Mouse (Mus musculus) lung, embryonic 15.5 days (tissue): Measurements from ENCODE around the gene Ssxb10. TPM values are rescaled to one million over a fixed set of nuclear protein-coding genes. Genes with fewer than 3 reads are reported as not detected.
"Not testable (repeated sequence)": the region's sequence is repeated elsewhere in the genome, so short reads cannot be mapped to it uniquely, and the experiment has no call there.

Experiments
- ATAC-seq: fragments of 200-750 bp; cut with Nextera tagmentation; 2 replicates; pipeline ENCODE4 v1.8.0; 2017; ENCODE audit warnings: moderate number of reproducible peaks, borderline replicate concordance; ENCODE audit not compliant: low FRiP score, low TSS enrichment; ENCODE audit errors: extremely low read depth
- H3K27ac ChIP-seq: fragments of 300-500 bp; sonication (generic); 2 replicates; pipeline ENCODE4 v1.5.1; 2015; ENCODE audit warnings: moderate library complexity, mild to moderate bottlenecking, inconsistent platforms
- H3K27me3 ChIP-seq: fragments of 300-500 bp; sonication (generic); 2 replicates; pipeline ENCODE4 v1.6.1; 2015; ENCODE audit warnings: inconsistent platforms
- H3K36me3 ChIP-seq: fragments of 300-500 bp; sonication (generic); 2 replicates; pipeline ENCODE4 v1.6.1; 2015; ENCODE audit warnings: inconsistent platforms
- H3K4me1 ChIP-seq: fragments of 300-500 bp; sonication (generic); 2 replicates; pipeline ENCODE4 v1.6.1; 2015; ENCODE audit warnings: inconsistent platforms
- H3K4me2 ChIP-seq: fragments of 300-500 bp; sonication (generic); 2 replicates; pipeline ENCODE4 v1.6.1; 2015; ENCODE audit warnings: inconsistent platforms, mild to moderate bottlenecking, moderate library complexity
- H3K4me3 ChIP-seq: fragments of 300-500 bp; sonication (generic); 2 replicates; pipeline ENCODE4 v1.5.1; 2015; ENCODE audit warnings: mild to moderate bottlenecking, inconsistent platforms
- H3K9ac ChIP-seq: fragments of 300-500 bp; sonication (generic); 2 replicates; pipeline ENCODE4 v1.6.1; 2015; ENCODE audit warnings: inconsistent platforms
- H3K9me3 ChIP-seq: fragments of 300-500 bp; sonication (generic); 2 replicates; pipeline ENCODE4 v1.6.1; 2016; ENCODE audit warnings: inconsistent platforms
- WGBS: fragments of 180-500 bp; shearing (Covaris S2); methylation state at CpG from one replicate; pipeline ENCODE4 v1.1.7; 2015; 5-methylcytosine and 5-hydroxymethylcytosine counted together
- polyA plus RNA-seq: library from polyadenylated mRNA; unstranded; fragments of >200 nt; fragmentation: Nextera tagmentation; extraction: Ambion mirVana; gene quantifications from 2 replicates; pipeline ENCODE4 v1.2.1, GENCODE M21; 2015

Ssxb10 gene
- polyA plus RNA-seq, result not detected in 2 replicates

DNA sequence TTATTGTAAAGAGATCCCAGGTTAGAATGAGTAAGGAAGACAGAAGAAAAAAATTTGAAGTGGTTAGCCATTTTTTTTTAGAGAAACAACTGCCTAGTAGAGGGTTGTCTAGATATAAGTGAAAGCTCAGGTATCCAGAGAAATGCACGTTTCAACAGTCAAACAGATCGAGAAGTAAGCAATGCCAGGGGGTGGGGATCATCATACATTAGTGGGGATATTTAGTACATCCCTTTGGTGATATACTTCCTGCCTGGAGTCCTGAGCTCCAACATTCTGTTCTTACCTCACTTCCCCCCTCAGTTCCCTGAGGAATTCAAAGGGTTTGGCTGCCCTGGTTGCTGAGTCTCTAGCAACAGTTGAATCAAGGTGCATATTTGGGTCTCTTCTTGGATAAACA is at the start of gene Ssxb10:
Gene Ssxb10 (plus strand): TSS at position 301 of the 400 bp plus-strand sequence.
- Histone ChIP-seq H3K27ac (no peak within 1 kb of the TSS), H3K36me3 (no peaks in the 10 kb centered on the region), H3K4me1 (no peaks in the 10 kb centered on the region), H3K9ac (no peak within 1 kb of the TSS), H3K4me3 (no peak within 1 kb of the TSS), H3K4me2 (no peak within 1 kb of the TSS), H3K27me3 (no peaks in the 10 kb centered on the region), H3K9me3 (no peaks in the 10 kb centered on the region)
- no peak for ATAC-seq
- WGBS, result 53% methylated on average over 2 of the region's 2 CpGs

DNA sequence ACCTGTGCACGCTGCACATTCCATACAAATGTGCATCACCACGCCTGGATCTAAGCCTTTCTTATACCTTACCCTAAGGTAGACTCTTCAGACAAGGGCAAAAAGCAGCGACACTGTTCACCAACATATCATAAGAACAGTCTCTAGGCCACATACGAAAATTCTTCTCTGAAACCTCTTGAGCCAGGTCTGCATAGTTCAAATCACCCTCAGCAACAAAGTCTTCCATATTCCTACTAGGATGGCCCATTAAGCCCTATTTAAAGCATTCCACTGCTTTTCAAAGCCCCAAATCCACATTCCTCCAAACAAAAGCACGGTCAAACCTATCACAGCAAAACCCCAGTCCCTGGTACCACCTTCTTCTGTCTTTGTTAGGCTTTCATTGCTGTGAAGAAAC is 38.6 kb upstream of the Ssxb10 start:
- Histone ChIP-seq H3K36me3 (no peaks in the 10 kb centered on the region), H3K27ac (no peak overlapping the region), H3K9ac (no peak overlapping the region), H3K4me1 (no peaks in the 10 kb centered on the region), H3K4me3 (no peak overlapping the region), H3K27me3 (no peaks in the 10 kb centered on the region), H3K4me2 (no peak overlapping the region), H3K9me3 (no peaks in the 10 kb centered on the region)
- 77% methylated on average over 5 of the region's 5 CpGs for WGBS
- ATAC-seq, result no peak

DNA sequence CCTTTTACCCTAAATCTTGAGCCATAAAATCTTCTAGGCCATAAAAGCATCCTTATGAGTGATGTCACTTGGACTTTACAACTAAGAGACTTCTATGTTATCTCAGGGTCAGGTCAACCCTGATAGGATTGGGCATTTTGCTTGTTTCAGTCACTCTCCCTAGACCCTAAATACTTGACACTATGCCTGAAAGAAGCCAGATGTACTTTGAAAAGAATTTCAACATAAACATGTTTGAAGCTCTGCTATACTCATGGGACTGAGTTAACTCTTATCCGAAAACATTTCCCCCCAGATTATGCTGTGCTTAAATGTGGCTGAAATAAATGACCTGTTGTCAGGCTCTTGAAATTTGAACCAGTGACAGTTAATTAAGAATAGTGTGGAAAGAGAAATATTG is 17.9 kb upstream of the Ssxb10 start:
- H3K27ac ChIP-seq, result no peak overlapping the region
- H3K4me1 ChIP-seq, result no peaks in the 10 kb centered on the region
- ATAC-seq, result peak; percentile 92; the same call in 1 of the 2 replicates
- WGBS, result 44% methylated on average over 1 of the region's 1 CpGs
- H3K36me3 ChIP-seq, result no peaks in the 10 kb centered on the region
- H3K4me3 ChIP-seq, result no peak overlapping the region
- H3K9ac ChIP-seq, result no peak overlapping the region
- H3K9me3 ChIP-seq, result no peaks in the 10 kb centered on the region
- H3K4me2 ChIP-seq, result no peak overlapping the region
- no peaks in the 10 kb centered on the region for H3K27me3 ChIP-seq

DNA sequence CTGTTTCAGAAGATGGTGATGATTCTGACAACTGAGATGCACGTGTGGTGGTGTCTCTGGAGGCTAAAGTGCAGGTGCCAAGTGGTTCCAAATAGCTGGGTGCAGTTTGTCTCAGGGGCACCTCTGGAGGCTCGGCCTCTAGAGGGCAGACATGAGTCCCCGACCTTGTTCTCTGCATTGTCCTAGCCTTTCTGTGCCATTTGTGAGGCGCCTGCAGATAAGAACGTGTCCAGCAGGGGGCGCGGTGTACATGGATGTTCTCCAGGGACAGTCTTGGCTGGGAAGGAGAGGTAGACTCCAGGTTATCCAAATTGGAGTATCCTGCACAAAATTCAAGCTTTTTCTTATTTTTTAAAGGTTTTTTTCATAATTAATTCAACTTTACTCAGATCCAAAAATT is 12.3 kb upstream of the Ssxb10 start:
- H3K27me3 ChIP-seq, H3K27ac ChIP-seq, H3K4me1 ChIP-seq, H3K9ac ChIP-seq, H3K9me3 ChIP-seq, ATAC-seq, H3K36me3 ChIP-seq, H3K4me2 ChIP-seq, H3K4me3 ChIP-seq: not testable (repeated sequence)
- 8% methylated on average over 7 of the region's 7 CpGs for WGBS

DNA sequence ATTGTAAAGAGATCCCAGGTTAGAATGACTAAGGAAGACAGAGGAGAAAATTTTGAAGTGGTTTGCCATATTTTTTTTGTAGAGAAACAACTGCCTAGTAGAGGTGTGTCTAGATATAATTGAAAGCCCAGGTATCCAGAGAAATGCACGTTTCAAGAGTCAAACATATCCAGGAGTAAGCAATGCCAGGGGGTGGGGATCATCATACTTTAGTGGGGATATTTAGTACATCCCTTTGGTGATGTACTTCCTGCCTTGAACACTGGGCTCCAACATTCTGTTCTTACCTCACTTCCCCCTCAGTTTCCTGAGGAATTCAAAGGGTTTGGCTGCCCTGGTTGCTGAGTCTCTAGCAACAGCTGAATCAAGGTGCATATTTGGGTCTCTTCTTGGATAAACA is 39.5 kb downstream of the Ssxb10 start, which contains the start of gene Ssxb9:
Gene Ssxb9 (plus strand): TSS at position 301 of the 400 bp plus-strand sequence.
- not testable (repeated sequence) for H3K9ac ChIP-seq, H3K9me3 ChIP-seq, H3K27ac ChIP-seq, H3K4me1 ChIP-seq, H3K4me3 ChIP-seq, ATAC-seq, H3K36me3 ChIP-seq, H3K4me2 ChIP-seq, H3K27me3 ChIP-seq
- WGBS, result 22% methylated on average over 1 of the region's 1 CpGs

Other genes with a start within 250 kb of the Ssxb10 start
- 0.26 and 0.62 TPM in 2 replicates for gene Was, start 236.9 kb upstream of the Ssxb10 start, polyA plus RNA-seq
- 20.9 and 24.2 TPM in 2 replicates for gene Wdr13, start 194.5 kb upstream of the Ssxb10 start, polyA plus RNA-seq
- gene Rbm3, start 181.5 kb upstream of the Ssxb10 start, polyA plus RNA-seq, result 508 and 532 TPM in 2 replicates
- gene Tbc1d25, start 151.2 kb upstream of the Ssxb10 start, polyA plus RNA-seq, result 12.8 and 14.8 TPM in 2 replicates
- 33.8 and 41.1 TPM in 2 replicates for gene Ebp, start 133.9 kb upstream of the Ssxb10 start, polyA plus RNA-seq
- 10.2 and 11.6 TPM in 2 replicates for gene Porcn, start 120.9 kb upstream of the Ssxb10 start, polyA plus RNA-seq
- 52.8 and 53.0 TPM in 2 replicates for gene Ftsj1, start 75.0 kb upstream of the Ssxb10 start, polyA plus RNA-seq
- 90.1 and 98.9 TPM in 2 replicates for gene Slc38a5, start 56.3 kb upstream of the Ssxb10 start, polyA plus RNA-seq
- gene Ssxb9, start 39.6 kb downstream of the Ssxb10 start, polyA plus RNA-seq, result not detected in 2 replicates
- gene Ssxb1, start 85.9 kb downstream of the Ssxb10 start, polyA plus RNA-seq, result not detected in 2 replicates
- not detected in 2 replicates for gene Ssxb2, start 134.3 kb downstream of the Ssxb10 start, polyA plus RNA-seq
- gene Gm14459, start 197.5 kb downstream of the Ssxb10 start, polyA plus RNA-seq, result not detected in 2 replicates
- not detected in 2 replicates for gene Ssxb6, start 220.8 kb downstream of the Ssxb10 start, polyA plus RNA-seq